Mouse (Mus musculus) embryonic facial prominence, embryonic 15.5 days (tissue): ENCODE data around the gene Gm10837. TPM values are rescaled to one million over a fixed set of nuclear protein-coding genes. Genes with fewer than 3 reads are reported as not detected.
A peak's percentile ranks its signal among the peaks of the same experiment; 100 is the strongest.

Source experiments
- ATAC-seq: fragments of 200-750 bp; cut with Nextera tagmentation; 2 replicates; pipeline ENCODE4 v1.8.0; 2017; ENCODE audit warnings: low read depth, moderate TSS enrichment; ENCODE audit not compliant: insufficient number of reproducible peaks, low FRiP score, low TSS enrichment
- H3K27ac ChIP-seq: fragments of 300-500 bp; sonication (generic); replicated peaks from 2 replicates; pipeline ENCODE4 v1.5.1; 2015; ENCODE audit warnings: mild to moderate bottlenecking, inconsistent platforms
- H3K27me3 ChIP-seq: fragments of 300-500 bp; sonication (generic); 2 replicates; pipeline ENCODE4 v1.6.1; 2015; ENCODE audit warnings: inconsistent platforms
- H3K36me3 ChIP-seq: fragments of 300-500 bp; sonication (generic); 2 replicates; pipeline ENCODE4 v1.6.1; 2015; ENCODE audit warnings: mild to moderate bottlenecking, inconsistent platforms
- H3K4me1 ChIP-seq: fragments of 300-500 bp; sonication (generic); 2 replicates; pipeline ENCODE4 v1.6.1; 2015; ENCODE audit warnings: inconsistent platforms
- H3K4me2 ChIP-seq: fragments of 300-500 bp; sonication (generic); replicated peaks from 2 replicates; pipeline ENCODE4 v1.6.1; 2015; ENCODE audit warnings: mild to moderate bottlenecking, inconsistent platforms
- H3K4me3 ChIP-seq: fragments of 300-500 bp; sonication (generic); replicated peaks from 2 replicates; pipeline ENCODE4 v1.5.1; 2015; ENCODE audit warnings: mild to moderate bottlenecking, inconsistent platforms
- H3K9ac ChIP-seq: fragments of 300-500 bp; sonication (generic); 2 replicates; pipeline ENCODE4 v1.6.1; 2015; ENCODE audit warnings: inconsistent platforms
- H3K9me3 ChIP-seq: fragments of 300-500 bp; sonication (generic); replicated peaks from 2 replicates; pipeline ENCODE4 v1.6.1; 2016; ENCODE audit warnings: inconsistent platforms
- WGBS: fragments of 180-500 bp; shearing (Covaris S2); methylation state at CpG from one replicate; pipeline ENCODE4 v1.1.7; 2015; 5-methylcytosine and 5-hydroxymethylcytosine counted together
- polyA plus RNA-seq: library from polyadenylated mRNA; unstranded; fragments of >200 nt; fragmentation: Nextera tagmentation; extraction: Ambion mirVana; gene quantifications from 2 replicates; pipeline ENCODE4 v1.2.1, GENCODE M21; 2015

Gene Gm10837
- polyA plus RNA-seq, 1 experiment from 2014 or later = not detected

GRCm38 (mm10) chr14:122465931-122466490 lies 24.4 kb upstream of the Gm10837 start:
- no peaks in the 10 kb centered on the region for H3K36me3 ChIP-seq
- peaks cover 96% of the 10 kb centered on the region for H3K27me3 ChIP-seq
- ATAC-seq = no peak
- no peak overlapping the region for H3K4me2 ChIP-seq
- H3K4me3 ChIP-seq = no peak overlapping the region
- 22% methylated on average over 13 of the region's 13 CpGs for WGBS
- H3K4me1 ChIP-seq = peaks cover 25% of the 10 kb centered on the region
- H3K27ac ChIP-seq = no peak overlapping the region
- no peaks in the 10 kb centered on the region for H3K9me3 ChIP-seq
- no peak overlapping the region for H3K9ac ChIP-seq

GRCm38 (mm10) chr14:122466756-122467362 lies 23.5 kb upstream of the Gm10837 start:
- H3K36me3 ChIP-seq = no peaks in the 10 kb centered on the region
- no peak overlapping the region for H3K9ac ChIP-seq
- no peak overlapping the region for H3K4me3 ChIP-seq
- peaks cover 98% of the 10 kb centered on the region for H3K27me3 ChIP-seq
- no peak overlapping the region for H3K4me2 ChIP-seq
- peaks cover 25% of the 10 kb centered on the region for H3K4me1 ChIP-seq
- ATAC-seq = no peak
- H3K27ac ChIP-seq = no peak overlapping the region
- no peaks in the 10 kb centered on the region for H3K9me3 ChIP-seq
- 55% methylated on average over 7 of the region's 7 CpGs for WGBS

- 4% methylated on average over 23 of the region's 23 CpGs for WGBS
- H3K36me3 ChIP-seq = no peaks in the 10 kb centered on the region
- H3K4me2 ChIP-seq = no peak overlapping the region
- H3K27me3 ChIP-seq = peaks cover 97% of the 10 kb centered on the region
- peaks cover 27% of the 10 kb centered on the region for H3K4me1 ChIP-seq
- no peak overlapping the region for H3K9ac ChIP-seq
- no peak overlapping the region for H3K4me3 ChIP-seq
- no peak overlapping the region for H3K27ac ChIP-seq
- no peak for ATAC-seq
- no peaks in the 10 kb centered on the region for H3K9me3 ChIP-seq
Observed at GRCm38 (mm10) chr14:122467926-122468841, 22.2 kb upstream of the Gm10837 start.

- no peaks in the 10 kb centered on the region for H3K9me3 ChIP-seq
- peaks cover 97% of the 10 kb centered on the region for H3K27me3 ChIP-seq
- H3K27ac ChIP-seq = no peak overlapping the region
- peaks cover 21% of the 10 kb centered on the region for H3K4me1 ChIP-seq
- no peak for ATAC-seq
- no peak overlapping the region for H3K9ac ChIP-seq
- 4% methylated on average over 28 of the region's 28 CpGs for WGBS
- no peak overlapping the region for H3K4me3 ChIP-seq
- H3K4me2 ChIP-seq = no peak overlapping the region
- H3K36me3 ChIP-seq = no peaks in the 10 kb centered on the region
Observed at GRCm38 (mm10) chr14:122468971-122469755, 21.2 kb upstream of the Gm10837 start.

GRCm38 (mm10) chr14:122471449-122472085 lies 18.8 kb upstream of the Gm10837 start:
- Histone ChIP-seq H3K27ac (no peak overlapping the region), H3K27me3 (peaks cover 97% of the 10 kb centered on the region), H3K4me2 (no peak overlapping the region), H3K4me1 (peaks cover 30% of the 10 kb centered on the region), H3K36me3 (no peaks in the 10 kb centered on the region), H3K9me3 (no peaks in the 10 kb centered on the region), H3K9ac (no peak overlapping the region), H3K4me3 (no peak overlapping the region)
- no peak for ATAC-seq
- 7% methylated on average over 31 of the region's 31 CpGs for WGBS

GRCm38 (mm10) chr14:122472161-122472560 lies 18.2 kb upstream of the Gm10837 start:
- Histone ChIP-seq H3K4me2 (no peak overlapping the region), H3K4me1 (peaks cover 31% of the 10 kb centered on the region), H3K27me3 (peaks cover 97% of the 10 kb centered on the region), H3K4me3 (no peak overlapping the region), H3K9ac (no peak overlapping the region), H3K27ac (no peak overlapping the region), H3K36me3 (no peaks in the 10 kb centered on the region), H3K9me3 (no peaks in the 10 kb centered on the region)
- ATAC-seq = no peak
- 2% methylated on average over 13 of the region's 13 CpGs for WGBS

GRCm38 (mm10) chr14:122472647-122473046 lies 17.7 kb upstream of the Gm10837 start:
- Histone ChIP-seq H3K9me3 (no peaks in the 10 kb centered on the region), H3K4me3 (no peak overlapping the region), H3K4me2 (no peak overlapping the region), H3K9ac (no peak overlapping the region), H3K4me1 (peaks cover 31% of the 10 kb centered on the region), H3K27me3 (peaks cover 97% of the 10 kb centered on the region), H3K36me3 (no peaks in the 10 kb centered on the region), H3K27ac (no peak overlapping the region)
- WGBS = 3% methylated on average over 5 of the region's 5 CpGs
- no peak for ATAC-seq

- Histone ChIP-seq H3K9me3 (no peaks in the 10 kb centered on the region), H3K9ac (no peak overlapping the region), H3K4me1 (peaks cover 31% of the 10 kb centered on the region), H3K4me2 (no peak overlapping the region), H3K36me3 (no peaks in the 10 kb centered on the region), H3K4me3 (no peak overlapping the region), H3K27me3 (peaks cover 97% of the 10 kb centered on the region), H3K27ac (no peak overlapping the region)
- 1% methylated on average over 17 of the region's 17 CpGs for WGBS
- no peak for ATAC-seq
Observed at GRCm38 (mm10) chr14:122473211-122473751, 17.1 kb upstream of the Gm10837 start.

GRCm38 (mm10) chr14:122474041-122474890 lies 16.1 kb upstream of the Gm10837 start:
- H3K27ac ChIP-seq = no peak overlapping the region
- no peaks in the 10 kb centered on the region for H3K9me3 ChIP-seq
- under 1% methylated on average over 55 of the region's 57 CpGs for WGBS
- H3K4me1 ChIP-seq = peaks cover 36% of the 10 kb centered on the region
- H3K9ac ChIP-seq = no peak overlapping the region
- H3K4me2 ChIP-seq = peak overlapping the region; percentile 77
- peak overlapping the region; percentile 44 for H3K4me3 ChIP-seq
- peak; percentile 43; the same call in 1 of the 2 replicates for ATAC-seq
- H3K36me3 ChIP-seq = no peaks in the 10 kb centered on the region
- peaks cover 95% of the 10 kb centered on the region for H3K27me3 ChIP-seq
